Comparison of ENCODE assay signal across 13 mouse cellular contexts in genomic region chr8:70452196-70452966, GRCm38 (mm10). TPM values are rescaled to one million over a fixed set of nuclear protein-coding genes. Genes with fewer than 3 reads are reported as not detected.
DNase-seq lines count a peak whose midpoint lies in the region; ATAC-seq lines count a peak whose summit lies in the region.
"Had no signal": no experiment of that assay in that cellular context is flagged by ENCODE, and none has a peak within 500 bp of the region (broad histone marks: within the 10 kb centered on the region; RNA-seq: fewer than 3 reads in every experiment).

No protein-coding gene starts in this region.

- ATAC-seq in frontal cortex, adult (ENCODE audit: low TSS enrichment) = peak; percentile 45; the same call in 1 of the 2 replicates
- no peak for ATAC-seq in granulocyte monocyte progenitor cell, adult 5-6 weeks (replicated peaks; ENCODE audit: poor library complexity, severe bottlenecking)
- ATAC-seq: Patski had no signal

- no peak for DNase-seq in frontal cortex, postnatal 14 days (ENCODE audit: low spot score in 2 of 2)
- DNase-seq in layer of hippocampus, adult 18-20 months (ENCODE audit: low spot score in 2 of 2) = peak; percentile 57 to 65
- DNase-seq in layer of hippocampus, adult 9-10 months (ENCODE audit: low spot score) = no peak
- peak; percentile 44 for DNase-seq in right cerebral cortex, postnatal 25 days
- DNase-seq in right cerebral cortex, postnatal 10 days (ENCODE audit: low spot score in 2 of 2) = no peak
- no peak for DNase-seq in gastrocnemius, postnatal 4 days (ENCODE audit: low spot score in 2 of 2)
- DNase-seq: adrenal gland, postnatal 36 days; B cell, adult 2 months; cerebellum, adult 2 months; thymus, adult 18-20 months had no signal

RNA-seq across cellular contexts. Expression of gene Crtc1, which starts 13.0 kb away (rescaled TPM):
- total RNA-seq in layer of hippocampus, adult 18-20 months (2021) = 100 to 1,000 TPM; 193 to 199 TPM
- total RNA-seq in gastrocnemius, postnatal 4 days (2021) = 10 to 100 TPM; 16.4 to 20.8 TPM
- 7.4 and 19.5 TPM in 2 replicates for total RNA-seq in granulocyte monocyte progenitor cell, adult 5-6 weeks (2014; fragmentation: Nextera tagmentation)
- 2.3 and 4.8 TPM in 2 replicates for total RNA-seq in granulocyte monocyte progenitor cell, adult 5-6 weeks (2017)

RNA-seq across cellular contexts. Expression of gene Klhl26, which starts 24.4 kb away (rescaled TPM):
- total RNA-seq in layer of hippocampus, adult 18-20 months (2021) = 10 to 100 TPM; 54.1 to 62.0 TPM
- 1 to 10 TPM; 8.1 to 10.0 TPM for total RNA-seq in gastrocnemius, postnatal 4 days (2021)
- total RNA-seq in granulocyte monocyte progenitor cell, adult 5-6 weeks (2014; fragmentation: Nextera tagmentation) = 2.1 and 4.4 TPM in 2 replicates
- 4.0 and 4.1 TPM in 2 replicates for total RNA-seq in granulocyte monocyte progenitor cell, adult 5-6 weeks (2017)

RNA-seq across cellular contexts. Expression of gene Tmem59l, which starts 34.8 kb away (rescaled TPM):
- total RNA-seq in layer of hippocampus, adult 18-20 months (2021) = 100 to 1,000 TPM; 326 to 327 TPM
- not detected for total RNA-seq in gastrocnemius, postnatal 4 days (2021)
- total RNA-seq in granulocyte monocyte progenitor cell, adult 5-6 weeks (2014; fragmentation: Nextera tagmentation) = not detected in 2 replicates
- total RNA-seq in granulocyte monocyte progenitor cell, adult 5-6 weeks (2017) = not detected in 2 replicates

RNA-seq across cellular contexts. Expression of gene Crlf1, which starts 40.6 kb away (rescaled TPM):
- total RNA-seq in layer of hippocampus, adult 18-20 months (2021) = 10 to 100 TPM; 33.1 to 38.2 TPM
- 1 to 10 TPM; 3.7 to 4.7 TPM for total RNA-seq in gastrocnemius, postnatal 4 days (2021)
- total RNA-seq in granulocyte monocyte progenitor cell, adult 5-6 weeks (2014; fragmentation: Nextera tagmentation) = not detected in 2 replicates
- total RNA-seq in granulocyte monocyte progenitor cell, adult 5-6 weeks (2017) = not detected in 2 replicates

RNA-seq across cellular contexts. Expression of gene Rex1bd, which starts 54.2 kb away (rescaled TPM):
- total RNA-seq in layer of hippocampus, adult 18-20 months (2021) = 100 to 1,000 TPM in 1 of 2 experiments, 10 to 100 TPM in 1; 96.5 to 104 TPM
- total RNA-seq in gastrocnemius, postnatal 4 days (2021) = 100 to 1,000 TPM; 118 to 119 TPM
- total RNA-seq in granulocyte monocyte progenitor cell, adult 5-6 weeks (2014; fragmentation: Nextera tagmentation) = 21.7 and 30.2 TPM in 2 replicates
- 33.4 and 64.9 TPM in 2 replicates for total RNA-seq in granulocyte monocyte progenitor cell, adult 5-6 weeks (2017)

Comparison
In these comparisons a context has a peak if more than half of its experiments do, and no peak if none do; other contexts are left out.
1. DNase-seq: peak in layer of hippocampus, adult 18-20 months (2 of 2) and right cerebral cortex, postnatal 25 days (single experiment); none in frontal cortex, postnatal 14 days (0 of 2), layer of hippocampus, adult 9-10 months (single experiment), right cerebral cortex, postnatal 10 days (0 of 2) and gastrocnemius, postnatal 4 days (0 of 2).
2. RNA of gene Crtc1, which starts 13.0 kb away (total RNA-seq): 193 to 199 TPM in layer of hippocampus, adult 18-20 months; 16.4 to 20.8 TPM in gastrocnemius, postnatal 4 days and 2.3 to 19.5 TPM in granulocyte monocyte progenitor cell, adult 5-6 weeks; every median in the first group is over 4 times any median in the second.
3. RNA of gene Klhl26, which starts 24.4 kb away (total RNA-seq): 54.1 to 62.0 TPM in layer of hippocampus, adult 18-20 months; 8.1 to 10.0 TPM in gastrocnemius, postnatal 4 days and 2.1 to 4.4 TPM in granulocyte monocyte progenitor cell, adult 5-6 weeks; every median in the first group is over 4 times any median in the second.
4. RNA of gene Tmem59l, which starts 34.8 kb away (total RNA-seq): 326 to 327 TPM in layer of hippocampus, adult 18-20 months; not detected in gastrocnemius, postnatal 4 days and not detected in granulocyte monocyte progenitor cell, adult 5-6 weeks; every median in the first group is over 100 times any median in the second.